Mouse (Mus musculus): ENCODE results near the gene Ctf1. TPM values are rescaled to one million over a fixed set of nuclear protein-coding genes. Genes with fewer than 3 reads are reported as not detected.

The Ctf1 gene
- polyA plus RNA-seq, 1 experiment from 2014 or later = 10.3 TPM

- Histone ChIP-seq H3K4me2 (ENCODE audit: low read depth, low read length) (peak overlapping the region; percentile 82), H3K36me3 (ENCODE audit: control insufficient read depth, insufficient read depth, low read length) (no peaks in the 10 kb centered on the region), H3K27ac (ENCODE audit: low read length) (peak overlapping the region; percentile 98), H3K9ac (ENCODE audit: low read length) (peak overlapping the region; percentile 87), H3K9me3 (replicated peaks; ENCODE audit: control insufficient read depth, low read length) (no peaks in the 10 kb centered on the region), H3K4me1 (ENCODE audit: control insufficient read depth, insufficient read depth, low read length) (peaks cover 27% of the 10 kb centered on the region), H3K27me3 (ENCODE audit: control insufficient read depth, insufficient read depth, low read length) (no peaks in the 10 kb centered on the region), H3K4me3 (replicated peaks; ENCODE audit: low read length) (peak overlapping the region; percentile 72)
- no peak for ATAC-seq (ENCODE audit: insufficient read depth, low FRiP score)
- WGBS = 24% methylated on average over 22 of the region's 22 CpGs
Observed at GRCm38 (mm10) chr7:127707045-127707956, 5.2 kb upstream of the Ctf1 start.

GRCm38 (mm10) chr7:127707957-127708206 is 4.7 kb upstream of the Ctf1 start:
- Histone ChIP-seq H3K36me3 (ENCODE audit: control insufficient read depth, insufficient read depth, low read length) (no peaks in the 10 kb centered on the region), H3K27me3 (ENCODE audit: control insufficient read depth, insufficient read depth, low read length) (no peaks in the 10 kb centered on the region), H3K4me2 (ENCODE audit: low read depth, low read length) (peak overlapping the region; percentile 82), H3K27ac (ENCODE audit: low read length) (peak overlapping the region; percentile 98), H3K9me3 (replicated peaks; ENCODE audit: control insufficient read depth, low read length) (no peaks in the 10 kb centered on the region), H3K4me1 (ENCODE audit: control insufficient read depth, insufficient read depth, low read length) (peaks cover 32% of the 10 kb centered on the region), H3K4me3 (replicated peaks; ENCODE audit: low read length) (peak overlapping the region; percentile 72), H3K9ac (ENCODE audit: low read length) (peak overlapping the region; percentile 87)
- under 1% methylated on average over 5 of the region's 5 CpGs for WGBS
- ATAC-seq (ENCODE audit: insufficient read depth, low FRiP score) = peak; percentile 0; the same call in 1 of the 2 replicates

GRCm38 (mm10) chr7:127708207-127709078 is 4.1 kb upstream of the Ctf1 start, which contains the start of gene Bcl7c:
Gene Bcl7c, minus strand, starts transcription at chr7:127708933.
- WGBS = under 1% methylated on average over 90 of the region's 90 CpGs
- Histone ChIP-seq H3K4me1 (ENCODE audit: control insufficient read depth, insufficient read depth, low read length) (peaks cover 35% of the 10 kb centered on the region), H3K36me3 (ENCODE audit: control insufficient read depth, insufficient read depth, low read length) (no peaks in the 10 kb centered on the region), H3K9ac (ENCODE audit: low read length) (peak within 1 kb of the TSS; percentile 87), H3K27me3 (ENCODE audit: control insufficient read depth, insufficient read depth, low read length) (no peaks in the 10 kb centered on the region), H3K4me3 (replicated peaks; ENCODE audit: low read length) (peak within 1 kb of the TSS; percentile 72), H3K4me2 (ENCODE audit: low read depth, low read length) (peak within 1 kb of the TSS; percentile 82), H3K9me3 (replicated peaks; ENCODE audit: control insufficient read depth, low read length) (no peaks in the 10 kb centered on the region), H3K27ac (ENCODE audit: low read length) (peak within 1 kb of the TSS; percentile 98)
- peak; percentile 88 for ATAC-seq (ENCODE audit: insufficient read depth, low FRiP score)

- H3K4me1 ChIP-seq (ENCODE audit: control insufficient read depth, insufficient read depth, low read length) = peaks cover 36% of the 10 kb centered on the region
- no peaks in the 10 kb centered on the region for H3K36me3 ChIP-seq (ENCODE audit: control insufficient read depth, insufficient read depth, low read length)
- H3K4me3 ChIP-seq (replicated peaks; ENCODE audit: low read length) = peak overlapping the region; percentile 72
- ATAC-seq (ENCODE audit: insufficient read depth, low FRiP score) = no peak
- peak overlapping the region; percentile 98; the same call in 1 of the 2 replicates for H3K27ac ChIP-seq (ENCODE audit: low read length)
- H3K9me3 ChIP-seq (replicated peaks; ENCODE audit: control insufficient read depth, low read length) = no peaks in the 10 kb centered on the region
- WGBS = 71% methylated on average over 5 of the region's 5 CpGs
- H3K9ac ChIP-seq (ENCODE audit: low read length) = peak overlapping the region; percentile 10; the same call in 1 of the 2 replicates
- H3K27me3 ChIP-seq (ENCODE audit: control insufficient read depth, insufficient read depth, low read length) = no peaks in the 10 kb centered on the region
- peak overlapping the region; percentile 82 for H3K4me2 ChIP-seq (ENCODE audit: low read depth, low read length)
Observed at GRCm38 (mm10) chr7:127709261-127709979, 3.1 kb upstream of the Ctf1 start.

GRCm38 (mm10) chr7:127711031-127711430 is 1.5 kb upstream of the Ctf1 start:
- H3K27me3 ChIP-seq (ENCODE audit: control insufficient read depth, insufficient read depth, low read length) = no peaks in the 10 kb centered on the region
- peaks cover 36% of the 10 kb centered on the region for H3K4me1 ChIP-seq (ENCODE audit: control insufficient read depth, insufficient read depth, low read length)
- no peak overlapping the region for H3K9ac ChIP-seq (ENCODE audit: low read length)
- H3K4me3 ChIP-seq (replicated peaks; ENCODE audit: low read length) = no peak overlapping the region
- 73% methylated on average over 3 of the region's 3 CpGs for WGBS
- no peaks in the 10 kb centered on the region for H3K36me3 ChIP-seq (ENCODE audit: control insufficient read depth, insufficient read depth, low read length)
- ATAC-seq (ENCODE audit: insufficient read depth, low FRiP score) = no peak
- no peak overlapping the region for H3K4me2 ChIP-seq (ENCODE audit: low read depth, low read length)
- H3K9me3 ChIP-seq (replicated peaks; ENCODE audit: control insufficient read depth, low read length) = no peaks in the 10 kb centered on the region
- H3K27ac ChIP-seq (ENCODE audit: low read length) = no peak overlapping the region; the same call in 1 of the 2 replicates

- H3K27me3 ChIP-seq (ENCODE audit: control insufficient read depth, insufficient read depth, low read length) = no peaks in the 10 kb centered on the region
- no peak for ATAC-seq (ENCODE audit: insufficient read depth, low FRiP score)
- H3K9me3 ChIP-seq (replicated peaks; ENCODE audit: control insufficient read depth, low read length) = no peaks in the 10 kb centered on the region
- 0 out of 2 replicates have a peak overlapping the region, but pooled peaks have one; percentile 63 for H3K4me2 ChIP-seq (ENCODE audit: low read depth, low read length)
- no peak overlapping the region; the same call in 1 of the 2 replicates for H3K9ac ChIP-seq (ENCODE audit: low read length)
- 51% methylated on average over 3 of the region's 3 CpGs for WGBS
- no peaks in the 10 kb centered on the region for H3K36me3 ChIP-seq (ENCODE audit: control insufficient read depth, insufficient read depth, low read length)
- H3K4me3 ChIP-seq (replicated peaks; ENCODE audit: low read length) = no peak overlapping the region
- peaks cover 36% of the 10 kb centered on the region for H3K4me1 ChIP-seq (ENCODE audit: control insufficient read depth, insufficient read depth, low read length)
- H3K27ac ChIP-seq (ENCODE audit: low read length) = peak overlapping the region; percentile 98
Observed at GRCm38 (mm10) chr7:127711456-127711855, 1.1 kb upstream of the Ctf1 start.

- Histone ChIP-seq H3K27me3 (ENCODE audit: control insufficient read depth, insufficient read depth, low read length) (no peaks in the 10 kb centered on the region), H3K4me3 (replicated peaks; ENCODE audit: low read length) (no peak overlapping the region), H3K4me1 (ENCODE audit: control insufficient read depth, insufficient read depth, low read length) (peaks cover 20% of the 10 kb centered on the region; the same call in 1 of the 2 replicates), H3K27ac (ENCODE audit: low read length) (no peak overlapping the region), H3K4me2 (ENCODE audit: low read depth, low read length) (no peak overlapping the region), H3K36me3 (ENCODE audit: control insufficient read depth, insufficient read depth, low read length) (no peaks in the 10 kb centered on the region), H3K9me3 (replicated peaks; ENCODE audit: control insufficient read depth, low read length) (no peaks in the 10 kb centered on the region), H3K9ac (ENCODE audit: low read length) (no peak overlapping the region)
- no peak for ATAC-seq (ENCODE audit: insufficient read depth, low FRiP score)
- 75% methylated on average over 4 of the region's 4 CpGs for WGBS
Observed at GRCm38 (mm10) chr7:127714816-127715215, 2.3 kb downstream of the Ctf1 start.

- ATAC-seq (ENCODE audit: insufficient read depth, low FRiP score) = peak; percentile 46; the same call in 1 of the 2 replicates
- Histone ChIP-seq H3K9me3 (replicated peaks; ENCODE audit: control insufficient read depth, low read length) (no peaks in the 10 kb centered on the region), H3K4me2 (ENCODE audit: low read depth, low read length) (peak overlapping the region; percentile 73), H3K9ac (ENCODE audit: low read length) (peak overlapping the region; percentile 62), H3K27me3 (ENCODE audit: control insufficient read depth, insufficient read depth, low read length) (no peaks in the 10 kb centered on the region), H3K27ac (ENCODE audit: low read length) (no peak overlapping the region), H3K4me1 (ENCODE audit: control insufficient read depth, insufficient read depth, low read length) (peaks cover 13% of the 10 kb centered on the region; the same call in 1 of the 2 replicates), H3K36me3 (ENCODE audit: control insufficient read depth, insufficient read depth, low read length) (no peaks in the 10 kb centered on the region), H3K4me3 (replicated peaks; ENCODE audit: low read length) (peak overlapping the region; percentile 31)
- WGBS = 4% methylated on average over 41 of the region's 41 CpGs
Observed at GRCm38 (mm10) chr7:127716992-127717391, 4.5 kb downstream of the Ctf1 start.
